Mouse (Mus musculus): ENCODE measurements around the gene Plekhg5. TPM values are rescaled to one million over a fixed set of nuclear protein-coding genes. Genes with fewer than 3 reads are reported as not detected.
A peak's percentile ranks its signal among the peaks of the same experiment; 100 is the strongest.

Gene Plekhg5
- total and polyA plus RNA-seq, 3 experiments, result 11.5 to 20.5 (median 16.7) TPM

DNA sequence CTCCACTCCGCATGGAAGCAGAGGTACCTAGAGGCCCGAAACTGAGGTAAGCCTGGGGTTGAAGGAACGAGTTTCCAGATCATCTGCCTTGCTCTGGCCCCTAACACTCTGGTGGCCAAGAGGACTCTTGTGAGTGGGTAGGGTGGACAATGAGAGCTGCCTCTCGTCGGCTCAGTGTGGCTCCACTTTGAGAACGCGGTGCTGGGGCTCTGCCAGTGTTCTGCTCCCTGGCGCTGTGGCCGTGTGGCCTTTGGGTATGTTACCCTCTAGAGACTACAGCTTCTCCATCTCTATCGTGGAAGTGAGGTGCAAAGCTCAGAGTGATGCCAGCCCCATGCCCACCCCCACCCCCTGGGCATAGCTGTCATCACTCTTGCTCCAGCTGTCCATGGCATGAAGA is 357 bp downstream of the Plekhg5 start:
- H3K36me3 ChIP-seq (ENCODE audit: control insufficient read depth, insufficient read depth, low read length), result no peaks in the 10 kb centered on the region
- no peak overlapping the region for H3K9ac ChIP-seq (ENCODE audit: low read depth, low read length)
- no peak overlapping the region for H3K27ac ChIP-seq
- WGBS, result 30% methylated on average over 10 of the region's 10 CpGs
- H3K79me2 ChIP-seq (replicated peaks; ENCODE audit: control insufficient read depth, insufficient read depth, low read length), result no peaks in the 10 kb centered on the region
- no peaks in the 10 kb centered on the region for H3K27me3 ChIP-seq (ENCODE audit: control insufficient read depth, insufficient read depth, low read length)
- H3K4me3 ChIP-seq, result no peak overlapping the region; the same call in 1 of the 2 replicates
- H3K4me1 ChIP-seq (ENCODE audit: control insufficient read depth, insufficient read depth, low read length), result peaks cover 5% of the 10 kb centered on the region
- intact Hi-C loops (cut with DNase I), result no loop called here
- no peak for DNase-seq
- TF ChIP-seq CTCF (IDR thresholded peaks at IDR 0.05), result no peak
- TF ChIP-seq POLR2A (IDR thresholded peaks at IDR 0.05; ENCODE audit: insufficient read depth, low read depth, low read length), result no peak
- TF ChIP-seq EP300 (IDR thresholded peaks at IDR 0.05; ENCODE audit: insufficient read depth, low read depth, low read length), result no peak

DNA sequence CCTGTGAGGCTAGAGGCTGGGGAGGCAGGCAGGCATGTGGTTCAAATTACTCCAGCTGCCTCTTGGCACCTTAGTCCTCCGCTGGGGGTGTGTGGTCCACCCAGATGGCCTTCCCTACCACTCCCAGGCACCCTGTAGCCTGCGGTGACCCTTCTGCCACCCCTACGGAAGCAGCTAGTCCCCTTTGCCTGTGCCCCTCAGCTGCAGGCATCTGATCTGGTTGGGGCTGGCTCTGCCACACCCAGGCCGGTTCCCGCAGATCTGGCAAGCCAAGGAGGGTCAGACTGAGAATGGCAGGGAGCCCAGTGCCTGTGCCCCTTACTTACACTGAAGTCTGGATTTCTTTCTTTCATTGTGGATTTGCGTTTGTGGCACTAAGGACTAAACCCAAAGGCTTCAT is 1.4 kb downstream of the Plekhg5 start:
- no peak overlapping the region for H3K9ac ChIP-seq (ENCODE audit: low read depth, low read length)
- H3K27ac ChIP-seq, result no peak overlapping the region
- intact Hi-C loops (cut with DNase I), result no loop called here
- no peaks in the 10 kb centered on the region for H3K27me3 ChIP-seq (ENCODE audit: control insufficient read depth, insufficient read depth, low read length)
- DNase-seq, result peak in 1 of 2 experiments; percentile 3
- 80% methylated on average over 6 of the region's 6 CpGs for WGBS
- peaks cover 4% of the 10 kb centered on the region for H3K4me1 ChIP-seq (ENCODE audit: control insufficient read depth, insufficient read depth, low read length)
- TF ChIP-seq EP300 (IDR thresholded peaks at IDR 0.05; ENCODE audit: insufficient read depth, low read depth, low read length), result no peak
- no peaks in the 10 kb centered on the region for H3K79me2 ChIP-seq (replicated peaks; ENCODE audit: control insufficient read depth, insufficient read depth, low read length)
- no peak overlapping the region for H3K4me3 ChIP-seq
- no peaks in the 10 kb centered on the region for H3K36me3 ChIP-seq (ENCODE audit: control insufficient read depth, insufficient read depth, low read length)

DNA sequence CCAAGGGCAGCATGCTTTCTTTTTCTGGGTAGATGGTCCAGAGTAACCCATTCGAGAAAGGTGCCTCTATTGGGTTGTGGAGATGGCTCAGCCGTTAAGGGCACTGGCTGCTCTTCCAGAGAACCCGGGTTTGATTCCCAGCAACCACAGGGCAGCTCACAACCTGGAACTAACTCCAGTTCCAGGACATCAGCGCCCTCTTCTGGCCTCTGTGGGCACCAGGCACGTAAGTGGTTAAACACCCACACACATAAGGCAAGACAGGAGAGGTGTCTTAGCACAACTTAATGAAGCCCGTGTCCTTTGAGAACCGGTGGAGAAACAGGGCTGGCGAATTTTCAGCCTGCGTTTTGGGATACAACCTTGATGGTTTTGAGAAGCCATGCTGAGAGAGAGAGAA is 2.2 kb downstream of the Plekhg5 start:
- H3K9ac ChIP-seq (ENCODE audit: low read depth, low read length), result no peak overlapping the region
- intact Hi-C loops (cut with DNase I), result no loop called here
- no peak overlapping the region for H3K4me3 ChIP-seq
- no peaks in the 10 kb centered on the region for H3K36me3 ChIP-seq (ENCODE audit: control insufficient read depth, insufficient read depth, low read length)
- no peaks in the 10 kb centered on the region for H3K79me2 ChIP-seq (replicated peaks; ENCODE audit: control insufficient read depth, insufficient read depth, low read length)
- peaks cover 4% of the 10 kb centered on the region for H3K4me1 ChIP-seq (ENCODE audit: control insufficient read depth, insufficient read depth, low read length)
- H3K27ac ChIP-seq, result no peak overlapping the region
- TF ChIP-seq POLR2A (IDR thresholded peaks at IDR 0.05; ENCODE audit: insufficient read depth, low read depth, low read length) (no peak), EP300 (IDR thresholded peaks at IDR 0.05; ENCODE audit: insufficient read depth, low read depth, low read length) (no peak), CTCF (IDR thresholded peaks at IDR 0.05) (no peak)
- H3K27me3 ChIP-seq (ENCODE audit: control insufficient read depth, insufficient read depth, low read length), result no peaks in the 10 kb centered on the region
- 86% methylated on average over 9 of the region's 9 CpGs for WGBS
- no peak for DNase-seq

DNA sequence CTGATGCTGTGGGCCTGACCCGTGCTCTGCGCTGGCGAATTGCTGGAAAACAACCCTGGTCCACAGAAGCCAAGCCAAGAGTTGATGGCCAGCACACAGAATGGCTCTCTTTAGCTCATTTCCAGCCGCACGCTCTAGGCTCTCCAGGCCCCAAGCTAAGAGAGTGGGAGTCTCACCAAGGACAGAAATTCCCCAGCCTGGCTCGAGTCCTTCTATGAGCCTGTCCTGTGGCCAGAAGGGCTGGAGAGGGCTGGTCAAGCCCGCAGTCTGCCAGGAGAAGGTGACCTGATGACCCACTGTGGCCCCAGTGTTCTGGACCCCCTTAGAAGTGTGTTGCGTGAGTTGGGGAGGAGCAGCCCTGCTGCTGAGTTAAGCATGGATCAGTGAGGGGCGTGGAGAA is 4.9 kb downstream of the Plekhg5 start:
- Histone ChIP-seq H3K27ac (no peak overlapping the region), H3K4me3 (no peak overlapping the region), H3K27me3 (ENCODE audit: control insufficient read depth, insufficient read depth, low read length) (no peaks in the 10 kb centered on the region), H3K79me2 (replicated peaks; ENCODE audit: control insufficient read depth, insufficient read depth, low read length) (no peaks in the 10 kb centered on the region), H3K36me3 (ENCODE audit: control insufficient read depth, insufficient read depth, low read length) (no peaks in the 10 kb centered on the region), H3K4me1 (ENCODE audit: control insufficient read depth, insufficient read depth, low read length) (peaks cover 4% of the 10 kb centered on the region), H3K9ac (ENCODE audit: low read depth, low read length) (no peak overlapping the region)
- WGBS, result 81% methylated on average over 9 of the region's 9 CpGs
- intact Hi-C loops (cut with DNase I), result no loop called here
- TF ChIP-seq CTCF (IDR thresholded peaks at IDR 0.05) (no peak), EP300 (IDR thresholded peaks at IDR 0.05; ENCODE audit: insufficient read depth, low read depth, low read length) (no peak)
- DNase-seq, result peak in 1 of 2 experiments; percentile 23

DNA sequence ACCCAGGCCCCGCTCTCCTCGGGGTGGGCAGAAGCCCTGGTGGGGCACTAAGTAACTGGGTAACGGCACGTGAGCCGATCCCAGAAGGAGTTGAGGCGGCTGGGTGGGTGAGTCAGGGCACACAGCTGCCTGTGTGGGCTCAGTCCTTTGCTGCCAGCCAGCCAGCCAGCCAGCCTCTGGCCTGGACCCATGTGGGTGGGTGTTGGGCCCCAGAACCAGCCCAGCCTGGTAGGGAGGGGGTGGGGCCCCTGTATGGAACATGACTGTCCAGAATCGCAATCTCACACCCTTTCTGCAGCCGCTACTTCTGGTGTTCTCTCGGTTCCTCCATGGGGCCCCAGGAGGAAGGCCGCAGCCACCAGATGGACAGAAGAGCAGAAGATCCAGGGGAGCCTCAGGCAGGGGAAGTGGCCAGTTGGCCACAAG is 5.8 kb downstream of the Plekhg5 start:
- Histone ChIP-seq H3K27me3 (ENCODE audit: control insufficient read depth, insufficient read depth, low read length) (no peaks in the 10 kb centered on the region), H3K79me2 (replicated peaks; ENCODE audit: control insufficient read depth, insufficient read depth, low read length) (no peaks in the 10 kb centered on the region), H3K36me3 (ENCODE audit: control insufficient read depth, insufficient read depth, low read length) (no peaks in the 10 kb centered on the region), H3K27ac (no peak overlapping the region), H3K4me3 (no peak overlapping the region), H3K9ac (ENCODE audit: low read depth, low read length) (no peak overlapping the region), H3K4me1 (ENCODE audit: control insufficient read depth, insufficient read depth, low read length) (no peaks in the 10 kb centered on the region; the same call in 1 of the 2 replicates)
- DNase-seq, result peak in 1 of 2 experiments; percentile 69
- no peak for TF ChIP-seq CTCF (IDR thresholded peaks at IDR 0.05)
- no peak for TF ChIP-seq POLR2A (IDR thresholded peaks at IDR 0.05; ENCODE audit: insufficient read depth, low read depth, low read length)
- no peak for TF ChIP-seq EP300 (IDR thresholded peaks at IDR 0.05; ENCODE audit: insufficient read depth, low read depth, low read length)
- intact Hi-C loops (cut with DNase I), result no loop called here
- 77% methylated on average over 10 of the region's 10 CpGs for WGBS

DNA sequence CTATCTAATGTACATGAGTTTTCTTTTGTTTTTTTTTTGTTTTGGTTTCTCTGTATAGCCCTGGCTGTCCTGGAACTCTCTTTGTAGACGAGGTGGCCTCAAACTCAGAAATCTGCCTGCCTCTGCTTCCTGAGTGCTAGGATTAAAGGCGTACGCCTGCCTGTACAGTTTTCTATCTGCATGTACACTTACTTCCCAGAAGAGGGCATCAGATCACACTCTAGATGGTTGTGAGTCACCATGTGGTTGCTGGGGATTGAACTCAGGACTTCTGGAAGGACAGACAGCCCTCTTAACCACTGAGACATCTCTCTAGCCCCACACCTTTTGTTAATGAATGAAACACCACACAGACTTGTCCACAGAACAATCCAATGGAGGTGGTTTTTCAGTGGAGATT is 7.0 kb downstream of the Plekhg5 start:
- Histone ChIP-seq H3K4me3 (no peak overlapping the region), H3K36me3 (ENCODE audit: control insufficient read depth, insufficient read depth, low read length) (no peaks in the 10 kb centered on the region), H3K27ac (no peak overlapping the region), H3K27me3 (ENCODE audit: control insufficient read depth, insufficient read depth, low read length) (no peaks in the 10 kb centered on the region), H3K9ac (ENCODE audit: low read depth, low read length) (no peak overlapping the region), H3K4me1 (ENCODE audit: control insufficient read depth, insufficient read depth, low read length) (no peaks in the 10 kb centered on the region), H3K79me2 (replicated peaks; ENCODE audit: control insufficient read depth, insufficient read depth, low read length) (no peaks in the 10 kb centered on the region)
- 92% methylated on average over 3 of the region's 3 CpGs for WGBS
- no peak for DNase-seq
- TF ChIP-seq CTCF (IDR thresholded peaks at IDR 0.05) (peak; percentile 11; the same call in 1 of the 2 replicates), POLR2A (IDR thresholded peaks at IDR 0.05; ENCODE audit: insufficient read depth, low read depth, low read length) (no peak)
- intact Hi-C loops (cut with DNase I), result no loop called here
